Mouse (Mus musculus): ENCODE data around the gene Borcs5. TPM values are rescaled to one million over a fixed set of nuclear protein-coding genes. Genes with fewer than 3 reads are reported as not detected.
"Not testable (repeated sequence)": the region's sequence is repeated elsewhere in the genome, so short reads cannot be mapped to it uniquely, and the experiment has no call there.

The Borcs5 gene
- polyA plus RNA-seq, 1 experiment from 2014 or later, result 38.6 TPM

DNA sequence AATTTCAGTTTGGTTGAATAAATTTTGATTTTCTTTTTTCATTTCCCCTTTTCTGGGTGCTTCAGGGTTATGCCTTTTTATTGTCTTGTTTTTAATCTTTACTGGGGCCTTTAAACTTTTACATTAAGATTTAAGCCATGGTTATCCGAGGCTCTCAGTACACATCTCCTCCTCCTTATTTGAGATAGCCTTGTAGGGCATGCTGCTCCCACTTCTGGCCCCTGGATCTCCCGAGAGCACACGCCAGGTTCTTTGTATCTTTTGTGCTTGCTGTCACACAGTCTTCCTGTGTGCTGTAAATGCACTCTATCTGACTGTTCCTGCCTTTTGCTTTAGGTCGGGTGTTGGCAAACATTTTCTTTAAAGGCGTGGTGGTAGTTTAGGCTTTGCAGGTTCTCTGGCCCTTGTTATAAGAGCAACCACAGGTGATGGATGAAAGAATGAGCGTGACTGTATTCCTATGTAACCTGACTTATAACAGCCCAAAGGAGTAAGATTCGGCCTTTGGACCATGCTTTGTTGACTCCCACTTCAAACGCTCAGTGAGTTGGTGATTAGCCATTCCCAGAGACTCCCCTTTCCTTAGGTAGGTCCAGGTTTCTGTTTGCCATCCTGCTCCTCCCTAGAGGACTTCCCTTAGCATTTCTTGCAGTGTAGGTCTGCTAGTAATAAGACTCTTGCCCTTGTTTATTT is 21.6 kb downstream of the Borcs5 start:
- Histone ChIP-seq H3K27ac (no peak overlapping the region), H3K9ac (no peak overlapping the region), H3K9me3 (no peaks in the 10 kb centered on the region), H3K36me3 (no peaks in the 10 kb centered on the region), H3K4me2 (replicated peaks) (no peak overlapping the region), H3K27me3 (replicated peaks) (no peaks in the 10 kb centered on the region), H3K4me3 (no peak overlapping the region), H3K4me1 (no peaks in the 10 kb centered on the region)
- whole genome bisulfite sequencing, result 86% methylated on average over 8 of the region's 8 CpGs
- no peak for ATAC-seq (ENCODE audit: low FRiP score, low read depth)

DNA sequence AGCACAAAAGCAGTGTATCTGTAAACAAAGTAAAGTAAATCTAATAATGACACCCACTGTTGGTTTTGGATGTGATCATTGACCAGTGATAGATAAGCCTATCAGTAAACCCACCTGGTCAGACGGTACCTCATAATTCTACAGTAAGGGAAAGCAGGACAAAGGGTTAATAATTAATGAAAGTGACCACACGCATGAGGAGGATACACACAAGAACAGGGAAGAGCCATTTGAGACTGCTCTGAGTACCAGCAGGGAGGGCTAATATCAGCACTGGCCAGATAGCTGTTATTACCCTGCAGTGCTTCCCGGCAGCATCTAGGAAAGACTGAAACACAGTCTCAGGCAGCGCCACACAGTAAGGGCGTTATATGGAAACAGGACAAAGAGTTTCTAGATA is 25.3 kb downstream of the Borcs5 start:
- Histone ChIP-seq H3K27ac (no peak overlapping the region), H3K4me2 (replicated peaks) (no peak overlapping the region), H3K36me3 (no peaks in the 10 kb centered on the region), H3K4me3 (no peak overlapping the region), H3K9me3 (no peaks in the 10 kb centered on the region), H3K27me3 (replicated peaks) (no peaks in the 10 kb centered on the region), H3K9ac (no peak overlapping the region), H3K4me1 (no peaks in the 10 kb centered on the region)
- ATAC-seq (ENCODE audit: low FRiP score, low read depth), result no peak
- WGBS, result 74% methylated on average over 5 of the region's 5 CpGs

DNA sequence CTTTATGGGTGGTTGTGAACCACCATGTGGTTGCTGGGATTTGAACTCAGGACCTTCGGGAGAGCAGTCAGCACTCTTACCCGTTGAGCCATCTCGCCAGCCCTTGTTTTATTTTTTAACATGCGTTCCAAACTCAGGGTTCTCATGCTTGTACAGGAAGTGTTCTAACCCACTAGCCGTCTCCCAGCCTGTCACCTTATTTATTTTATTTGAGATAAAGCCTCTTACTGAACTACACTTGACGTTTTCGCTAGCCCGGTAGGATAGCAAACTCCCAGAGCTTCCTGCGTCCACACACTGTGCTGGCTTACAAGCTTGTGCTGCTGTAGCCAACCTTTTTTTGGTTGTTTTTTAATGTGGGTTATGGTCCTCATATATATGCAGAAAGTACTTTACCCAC is 26.5 kb downstream of the Borcs5 start:
- Histone ChIP-seq H3K36me3 (no peaks in the 10 kb centered on the region), H3K9ac (no peak overlapping the region), H3K4me2 (replicated peaks) (no peak overlapping the region), H3K9me3 (no peaks in the 10 kb centered on the region), H3K4me1 (no peaks in the 10 kb centered on the region), H3K4me3 (no peak overlapping the region), H3K27ac (no peak overlapping the region), H3K27me3 (replicated peaks) (no peaks in the 10 kb centered on the region)
- no peak for ATAC-seq (ENCODE audit: low FRiP score, low read depth)
- 89% methylated on average over 9 of the region's 9 CpGs for WGBS

DNA sequence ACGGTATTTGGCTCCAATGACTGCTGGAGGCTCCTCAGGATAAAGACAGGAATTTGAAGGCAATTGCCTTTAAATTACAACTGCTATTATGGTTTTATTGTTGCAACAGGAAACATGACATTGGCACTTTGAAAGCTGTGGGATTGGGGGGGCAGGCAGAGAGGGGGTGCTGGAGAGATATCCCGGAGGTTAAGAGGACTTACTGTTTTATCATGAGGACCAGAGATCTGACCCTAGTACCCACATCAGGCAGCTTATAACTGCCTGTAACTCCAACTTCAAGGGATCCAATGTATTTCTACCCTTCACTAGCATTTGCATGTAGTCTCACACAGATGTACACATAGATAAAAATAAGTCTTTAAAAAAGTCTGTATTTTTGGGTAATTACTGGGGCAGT is 29.2 kb downstream of the Borcs5 start:
- Histone ChIP-seq H3K9ac (no peak overlapping the region), H3K9me3 (no peaks in the 10 kb centered on the region), H3K4me1 (0 out of 2 replicates have a peak, but pooled peaks cover 5% of the 10 kb centered on the region), H3K36me3 (no peaks in the 10 kb centered on the region), H3K27ac (no peak overlapping the region), H3K4me3 (no peak overlapping the region), H3K4me2 (replicated peaks) (no peak overlapping the region), H3K27me3 (replicated peaks) (no peaks in the 10 kb centered on the region)
- no peak for ATAC-seq (ENCODE audit: low FRiP score, low read depth)
- 70% methylated on average over 2 of the region's 2 CpGs for WGBS

DNA sequence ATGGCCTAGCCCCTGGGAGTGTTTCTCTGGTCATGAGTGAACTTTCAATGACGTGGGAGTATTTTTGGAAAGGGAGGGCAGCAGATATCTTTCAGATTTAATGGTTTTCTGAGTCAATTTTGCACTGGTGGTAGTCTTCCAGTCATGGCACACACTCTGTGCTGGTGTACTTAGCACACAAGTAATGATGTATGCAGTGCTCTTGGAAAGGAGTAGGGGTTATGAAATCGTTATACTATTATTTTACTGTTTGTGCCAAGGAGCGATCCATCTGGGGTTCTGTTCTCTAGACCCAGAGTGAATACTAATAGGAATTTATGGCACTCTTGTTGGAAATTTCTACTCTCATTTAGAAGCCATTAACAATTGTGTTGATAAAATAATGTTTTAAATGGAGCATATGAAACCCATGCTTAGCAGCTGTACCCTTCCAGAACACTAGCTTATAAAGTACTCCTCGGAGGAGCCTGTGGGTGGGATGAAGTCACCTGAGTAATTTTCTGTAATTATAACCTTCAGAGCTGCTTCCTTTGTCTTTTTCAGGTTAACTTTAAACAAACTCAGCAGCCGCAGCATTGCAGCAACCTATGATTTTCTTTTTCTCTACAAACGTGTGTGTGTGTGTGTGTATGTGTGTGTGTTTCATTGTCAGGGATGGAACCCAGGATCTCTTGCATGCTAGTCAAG is 30.0 kb downstream of the Borcs5 start:
- no peak overlapping the region for H3K9ac ChIP-seq
- no peak for ATAC-seq (ENCODE audit: low FRiP score, low read depth)
- no peaks in the 10 kb centered on the region for H3K9me3 ChIP-seq
- H3K27ac ChIP-seq, result no peak overlapping the region
- H3K27me3 ChIP-seq (replicated peaks), result no peaks in the 10 kb centered on the region
- 82% methylated on average over 6 of the region's 6 CpGs for WGBS
- no peak overlapping the region for H3K4me3 ChIP-seq
- H3K36me3 ChIP-seq, result no peaks in the 10 kb centered on the region
- H3K4me2 ChIP-seq (replicated peaks), result no peak overlapping the region
- H3K4me1 ChIP-seq, result 0 out of 2 replicates have a peak, but pooled peaks cover 5% of the 10 kb centered on the region

DNA sequence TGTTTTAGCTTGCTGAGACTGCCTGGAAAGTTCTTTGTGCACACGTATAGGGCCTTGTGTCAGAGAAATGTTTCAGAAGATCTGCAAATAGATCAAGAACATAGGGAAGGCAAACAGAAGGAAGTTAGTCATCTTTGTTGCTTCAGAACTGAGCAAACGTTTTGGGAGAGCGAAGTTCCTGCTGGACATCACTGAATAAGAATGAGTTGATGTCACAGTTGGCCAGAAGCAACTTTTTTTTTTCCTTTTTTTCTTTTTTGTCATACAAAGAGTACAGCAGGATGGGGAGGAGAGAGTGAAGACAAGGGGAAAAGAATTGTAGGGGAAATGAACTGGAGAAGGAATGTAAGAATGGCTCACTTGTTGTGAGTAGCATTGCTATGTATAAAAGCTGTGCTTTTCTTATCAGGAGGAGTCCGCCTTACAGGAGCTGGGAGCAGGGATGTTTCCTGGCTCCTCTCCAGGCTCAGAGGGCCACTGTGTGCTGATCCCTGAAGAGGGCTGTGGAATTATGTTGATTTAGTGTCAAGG is 31.6 kb downstream of the Borcs5 start:
- H3K9me3 ChIP-seq, result no peaks in the 10 kb centered on the region
- H3K9ac ChIP-seq, result no peak overlapping the region
- no peak overlapping the region for H3K4me3 ChIP-seq
- H3K27me3 ChIP-seq (replicated peaks), result no peaks in the 10 kb centered on the region
- ATAC-seq (ENCODE audit: low FRiP score, low read depth), result no peak
- WGBS, result 66% methylated on average over 4 of the region's 4 CpGs
- no peaks in the 10 kb centered on the region for H3K36me3 ChIP-seq
- no peak overlapping the region for H3K4me2 ChIP-seq (replicated peaks)
- H3K4me1 ChIP-seq, result 0 out of 2 replicates have a peak, but pooled peaks cover 5% of the 10 kb centered on the region
- H3K27ac ChIP-seq, result no peak overlapping the region

DNA sequence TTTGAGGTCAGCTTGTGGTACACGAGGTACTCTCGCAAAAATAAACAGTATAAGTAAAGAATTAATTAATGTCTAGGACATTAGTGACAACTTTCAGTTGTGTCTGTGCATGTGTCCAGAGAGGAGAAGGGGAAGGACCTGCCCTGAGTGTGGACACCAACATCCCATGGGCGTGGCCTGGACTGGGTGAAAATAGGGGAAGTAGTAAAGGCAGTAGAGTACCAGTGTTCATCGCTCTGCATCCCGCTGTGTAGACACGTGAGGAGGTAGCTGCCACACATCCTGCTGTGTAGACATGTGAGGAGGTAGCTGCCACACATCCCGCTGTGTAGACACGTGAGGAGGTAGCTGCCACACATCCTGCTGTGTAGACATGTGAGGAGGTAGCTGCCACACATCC is 34.4 kb downstream of the Borcs5 start:
- H3K9me3 ChIP-seq; ATAC-seq (ENCODE audit: low FRiP score, low read depth); H3K4me2 ChIP-seq (replicated peaks); H3K4me3 ChIP-seq; H3K36me3 ChIP-seq; H3K27ac ChIP-seq; H3K9ac ChIP-seq; H3K27me3 ChIP-seq (replicated peaks); H3K4me1 ChIP-seq: not testable (repeated sequence)
- 87% methylated on average over 8 of the region's 8 CpGs for WGBS

DNA sequence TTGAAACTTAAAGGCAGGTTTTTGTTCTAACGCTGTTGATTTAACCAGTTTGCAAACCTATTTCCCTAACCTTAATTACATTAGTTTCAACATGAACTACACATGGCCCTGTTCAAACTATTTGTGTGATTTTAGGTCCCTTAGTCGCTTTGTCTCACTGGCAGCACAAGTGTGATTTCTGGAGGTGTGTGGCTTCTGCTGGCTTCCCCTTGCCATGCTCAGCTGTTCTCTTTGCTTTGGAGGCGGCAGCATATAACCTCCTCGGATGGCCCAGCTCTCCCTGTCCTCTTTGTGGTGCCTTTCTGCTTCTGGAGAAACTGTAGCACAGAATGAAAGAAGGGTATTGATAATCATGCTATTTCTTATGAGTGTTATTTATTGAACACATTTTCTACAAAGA is 38.2 kb downstream of the Borcs5 start:
- no peaks in the 10 kb centered on the region for H3K9me3 ChIP-seq
- no peak overlapping the region for H3K9ac ChIP-seq
- H3K27me3 ChIP-seq (replicated peaks), result no peaks in the 10 kb centered on the region
- H3K4me1 ChIP-seq, result no peaks in the 10 kb centered on the region
- ATAC-seq (ENCODE audit: low FRiP score, low read depth), result no peak
- H3K4me2 ChIP-seq (replicated peaks), result no peak overlapping the region
- no peak overlapping the region for H3K4me3 ChIP-seq
- 76% methylated on average over 4 of the region's 4 CpGs for WGBS
- H3K27ac ChIP-seq, result no peak overlapping the region
- no peaks in the 10 kb centered on the region for H3K36me3 ChIP-seq

DNA sequence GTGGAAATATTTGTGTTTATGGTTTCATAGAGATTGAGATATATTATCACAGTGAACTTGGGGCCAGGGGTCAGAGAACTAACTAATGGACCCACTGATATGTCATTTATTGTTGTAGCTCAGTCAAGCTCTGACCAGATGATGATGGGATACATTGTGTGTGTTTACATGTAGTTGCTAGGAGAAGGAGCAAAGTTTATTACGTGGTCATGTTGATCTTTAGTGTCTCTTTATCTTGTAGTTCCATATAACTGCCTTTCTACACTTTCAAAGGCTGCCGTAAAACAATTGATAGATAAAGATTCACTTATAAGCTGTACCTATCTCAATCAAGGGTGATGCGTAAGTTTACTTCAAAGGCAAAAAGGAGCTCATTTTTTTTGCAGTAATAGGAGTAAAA is 38.7 kb downstream of the Borcs5 start:
- Histone ChIP-seq H3K27me3 (replicated peaks) (no peaks in the 10 kb centered on the region), H3K36me3 (no peaks in the 10 kb centered on the region), H3K4me1 (no peaks in the 10 kb centered on the region), H3K4me3 (no peak overlapping the region), H3K9me3 (no peaks in the 10 kb centered on the region), H3K9ac (no peak overlapping the region), H3K27ac (no peak overlapping the region), H3K4me2 (replicated peaks) (no peak overlapping the region)
- no peak for ATAC-seq (ENCODE audit: low FRiP score, low read depth)
- WGBS, result 81% methylated on average over 3 of the region's 3 CpGs

DNA sequence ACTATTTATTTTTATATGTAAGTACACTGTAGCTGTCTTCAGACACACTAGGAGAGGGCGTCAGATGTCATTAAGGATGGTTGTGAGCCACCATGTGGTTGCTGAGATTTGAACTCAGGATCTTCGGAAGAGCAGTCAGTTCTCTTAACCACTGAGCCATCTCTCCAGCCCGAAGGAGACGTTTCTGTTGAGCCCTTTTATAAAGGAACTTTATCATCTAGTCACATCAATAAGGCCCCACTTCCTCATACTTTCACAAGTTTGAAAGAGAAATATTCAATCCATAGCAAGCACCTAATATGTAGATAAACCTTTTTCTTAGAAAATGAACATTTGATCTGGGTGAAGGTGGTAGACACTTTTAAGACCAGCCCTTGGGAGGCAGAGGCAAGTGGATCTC is 40.0 kb downstream of the Borcs5 start:
- not testable (repeated sequence) for H3K4me2 ChIP-seq (replicated peaks); H3K27ac ChIP-seq; H3K9me3 ChIP-seq; ATAC-seq (ENCODE audit: low FRiP score, low read depth); H3K9ac ChIP-seq; H3K36me3 ChIP-seq; H3K4me3 ChIP-seq; H3K4me1 ChIP-seq; H3K27me3 ChIP-seq (replicated peaks)
- WGBS, result 94% methylated on average over 4 of the region's 4 CpGs

DNA sequence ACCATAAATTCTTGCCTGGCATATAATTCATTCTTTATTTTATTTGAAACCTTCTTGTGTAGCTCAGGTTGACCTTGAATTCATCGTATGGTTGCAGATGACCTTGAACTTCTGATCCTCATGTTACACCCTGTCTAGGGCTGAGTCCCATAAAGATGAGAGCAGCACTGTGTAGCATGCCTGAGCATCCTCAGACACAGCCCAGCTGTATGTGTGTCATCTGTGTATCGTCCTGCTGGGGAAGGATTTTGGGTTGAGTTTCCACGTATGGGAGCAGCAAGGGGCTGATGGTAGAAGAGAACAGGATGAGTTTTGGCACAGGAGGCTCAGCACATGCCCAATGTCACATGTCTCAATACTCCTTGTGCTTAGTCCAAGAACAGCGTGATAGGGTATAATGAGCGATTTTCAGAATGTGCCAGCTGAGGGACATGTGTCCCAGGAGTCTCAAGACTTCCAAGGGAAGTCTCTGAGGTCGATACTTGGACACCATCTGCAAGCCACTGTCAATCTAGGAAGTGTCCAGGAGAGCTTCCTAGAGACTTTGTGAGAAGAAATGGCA is 45.1 kb downstream of the Borcs5 start:
- no peak overlapping the region for H3K4me2 ChIP-seq (replicated peaks)
- 82% methylated on average over 6 of the region's 6 CpGs for WGBS
- H3K36me3 ChIP-seq, result no peaks in the 10 kb centered on the region
- H3K4me3 ChIP-seq, result no peak overlapping the region
- no peaks in the 10 kb centered on the region for H3K9me3 ChIP-seq
- no peaks in the 10 kb centered on the region for H3K27me3 ChIP-seq (replicated peaks)
- no peak for ATAC-seq (ENCODE audit: low FRiP score, low read depth)
- H3K4me1 ChIP-seq, result no peaks in the 10 kb centered on the region
- no peak overlapping the region for H3K9ac ChIP-seq
- no peak overlapping the region for H3K27ac ChIP-seq

DNA sequence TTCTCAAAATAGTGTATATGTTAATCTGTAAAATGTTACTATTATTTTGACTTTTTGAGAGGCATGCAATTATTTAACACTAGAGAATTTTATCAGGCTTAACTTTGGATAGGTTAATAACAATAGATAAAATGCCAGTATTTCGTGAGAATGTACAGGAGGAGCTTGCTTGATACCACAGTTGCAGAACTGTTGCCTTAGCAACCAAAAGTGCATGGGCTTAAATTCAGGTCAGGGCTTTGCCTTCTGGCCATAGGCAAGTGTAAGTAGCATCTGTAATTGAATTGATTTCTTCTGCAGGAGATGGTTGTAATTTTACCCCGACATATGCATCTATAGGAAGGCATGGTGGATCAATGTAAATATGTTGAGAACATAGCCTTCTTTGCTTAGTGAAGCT is 45.7 kb downstream of the Borcs5 start:
- Histone ChIP-seq H3K36me3 (no peaks in the 10 kb centered on the region), H3K9me3 (no peaks in the 10 kb centered on the region), H3K4me2 (replicated peaks) (no peak overlapping the region), H3K9ac (no peak overlapping the region), H3K27ac (no peak overlapping the region), H3K4me1 (no peaks in the 10 kb centered on the region), H3K27me3 (replicated peaks) (no peaks in the 10 kb centered on the region), H3K4me3 (no peak overlapping the region)
- 65% methylated on average over 2 of the region's 2 CpGs for WGBS
- no peak for ATAC-seq (ENCODE audit: low FRiP score, low read depth)

Data from neural tube, embryonic 12.5 days (tissue).